Mouse (Mus musculus): Measurements from ENCODE around the gene Per3.

GRCm38 (mm10) chr4:151057347-151058321 is 13.2 kb upstream of the Per3 start, which contains the start of gene Vamp3:
- TF ChIP-seq POLR2A (IDR thresholded peaks at IDR 0.05; ENCODE audit: insufficient read length, low read depth): peak; percentile 65
- no peak for TF ChIP-seq MYOG (IDR thresholded peaks at IDR 0.05; ENCODE audit: control insufficient read depth in 1 of 3, insufficient read depth in 1 of 3, insufficient read length in 2 of 3, low read depth in 2 of 3)
- no peak for TF ChIP-seq TCF3 (IDR thresholded peaks at IDR 0.05; ENCODE audit: insufficient read length, low read depth)
- no peak for TF ChIP-seq USF1 (IDR thresholded peaks at IDR 0.05; ENCODE audit: low read depth)
- no peak for TF ChIP-seq CEBPB (IDR thresholded peaks at IDR 0.05; ENCODE audit: insufficient read depth, poor library complexity, severe bottlenecking)
- TF ChIP-seq POLR2AphosphoS2 (IDR thresholded peaks at IDR 0.05; ENCODE audit: insufficient read length, low read depth): peak; percentile 86

Measured in myocyte (in vitro differentiated cells).